Mouse (Mus musculus) fat pad, adult 2 months (tissue): ENCODE data around the gene Galnt3.

Source experiments
- DNase-seq: peaks from one replicate; pipeline ENCODE4 v3.0.0-alpha.2; 2011; ENCODE audit warnings: low read depth, low spot score; ENCODE audit errors: extremely low read depth

The Galnt3 gene

GRCm38 (mm10) chr2:66107864-66108514 lies 16.8 kb downstream of the Galnt3 start:
- DNase-seq = no peak

GRCm38 (mm10) chr2:66103740-66104436 lies 20.9 kb downstream of the Galnt3 start:
- no peak for DNase-seq

GRCm38 (mm10) chr2:66101686-66102304 lies 23.0 kb downstream of the Galnt3 start:
- DNase-seq = no peak

DNA sequence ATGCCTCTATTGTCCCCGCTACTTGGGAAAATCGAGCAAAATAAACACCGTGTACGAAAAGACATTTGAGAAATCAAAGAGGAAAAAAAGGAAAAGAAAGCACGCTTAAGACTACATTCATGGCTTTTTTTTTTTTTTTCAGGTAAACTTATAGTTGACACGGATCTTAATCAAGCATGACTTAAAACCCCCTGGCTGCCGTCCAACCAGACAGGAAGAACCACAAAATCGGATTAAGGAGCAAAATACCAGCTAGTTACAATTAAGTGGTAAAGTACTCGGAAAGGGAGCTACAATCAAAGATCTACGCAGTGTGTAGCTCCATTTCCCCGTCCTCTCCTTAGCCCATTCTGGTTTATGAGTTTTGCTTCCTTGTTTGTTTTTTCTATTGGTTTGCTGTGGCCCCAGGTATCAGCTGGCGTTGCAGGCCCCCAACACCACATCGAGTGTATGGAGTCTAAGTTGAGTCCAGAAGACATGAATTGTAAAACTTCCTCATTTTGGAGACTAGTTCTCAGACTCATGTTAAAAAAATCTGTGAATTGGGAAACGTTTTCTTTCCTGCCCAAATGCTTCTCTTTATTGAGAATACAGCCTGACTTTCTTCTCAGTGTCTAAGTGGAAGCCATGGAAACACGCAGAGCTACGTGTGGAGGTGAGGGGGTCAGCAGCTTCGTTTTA lies 24.0 kb downstream of the Galnt3 start:
- no peak for DNase-seq

DNA sequence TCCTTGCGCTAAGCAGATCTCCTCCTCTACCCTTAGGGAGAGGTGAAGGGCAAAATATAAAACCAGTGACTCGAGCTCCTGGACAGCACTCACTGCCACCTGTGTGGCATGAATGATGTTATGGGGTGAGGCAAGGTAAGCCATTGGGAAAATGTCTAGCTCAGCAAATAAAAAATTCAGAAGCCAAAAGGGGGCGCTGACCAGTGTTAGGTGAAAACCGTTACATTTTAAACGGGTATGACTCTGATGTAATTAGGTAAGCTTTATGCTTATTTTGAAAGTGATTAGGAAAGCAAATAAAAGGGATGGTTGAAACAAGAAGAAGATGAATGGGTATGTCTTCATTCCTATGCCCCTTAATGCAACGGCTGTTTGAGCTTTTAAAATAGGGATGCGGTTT lies 24.6 kb downstream of the Galnt3 start:
- DNase-seq = no peak

GRCm38 (mm10) chr2:66094622-66095181 lies 30.1 kb downstream of the Galnt3 start:
- DNase-seq = no peak

DNA sequence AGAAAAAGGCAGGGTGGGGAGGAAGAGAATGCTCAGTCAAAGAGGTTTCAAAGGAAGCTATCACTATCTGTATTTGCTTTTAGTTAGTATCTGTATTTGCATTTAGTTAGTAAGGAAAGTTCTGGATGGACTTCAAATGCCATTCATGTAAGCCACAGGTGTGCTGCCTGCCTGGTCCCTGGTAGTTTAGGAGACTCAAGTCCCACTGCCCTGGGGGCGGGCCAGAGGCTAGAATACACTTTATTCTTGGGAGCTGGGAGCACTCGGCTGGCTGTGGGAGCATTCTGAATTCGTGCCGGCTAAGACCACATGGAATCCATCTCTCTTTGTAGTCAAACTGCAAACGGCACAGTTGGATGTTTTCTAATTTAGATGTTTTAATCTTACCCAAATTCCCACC lies 33.5 kb downstream of the Galnt3 start:
- DNase-seq = no peak

DNA sequence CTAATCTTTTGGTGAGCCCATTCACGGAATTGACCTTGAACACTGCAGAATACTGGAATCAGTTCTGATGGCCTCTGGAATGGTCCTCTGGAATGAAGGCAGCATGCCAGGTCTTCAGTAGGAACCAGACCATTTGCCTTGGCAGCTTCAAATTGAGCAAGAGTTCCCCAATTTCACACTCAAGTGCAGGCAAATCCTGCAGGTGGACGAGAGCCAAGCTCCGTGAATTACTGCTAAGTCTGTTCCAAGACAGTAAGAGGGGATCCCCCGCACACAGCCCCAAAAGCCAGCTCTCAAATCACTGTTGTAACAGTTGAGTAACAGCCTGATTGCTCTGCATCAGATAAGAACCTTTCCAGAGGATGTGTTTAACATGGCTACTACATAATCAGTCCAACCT lies 42.9 kb downstream of the Galnt3 start:
- DNase-seq = peak; percentile 93

- DNase-seq = peak; percentile 65
Measured at GRCm38 (mm10) chr2:66080731-66081130, 44.1 kb downstream of the Galnt3 start.

DNA sequence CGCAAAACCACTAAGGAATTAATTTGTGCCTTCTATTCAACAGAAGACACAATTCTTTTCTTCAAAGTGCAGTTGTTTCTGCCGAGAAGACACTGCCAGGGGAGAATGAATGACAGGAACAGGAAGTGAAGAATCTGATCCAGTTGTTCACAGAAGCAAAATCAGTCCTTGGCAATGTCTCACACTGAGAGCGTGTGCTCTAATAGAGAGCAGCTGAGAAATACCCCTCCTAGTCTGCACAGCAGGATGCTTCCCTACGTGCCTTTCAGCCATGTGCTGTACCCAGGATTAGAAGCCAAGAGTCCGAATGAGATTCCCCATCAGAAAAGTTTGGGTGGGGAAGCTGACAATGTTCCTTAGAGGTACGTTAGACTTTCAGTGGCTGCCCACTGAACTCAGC lies 55.3 kb downstream of the Galnt3 start:
- DNase-seq = no peak

- DNase-seq = no peak
Measured at GRCm38 (mm10) chr2:66063291-66063690, 61.5 kb downstream of the Galnt3 start.

- DNase-seq = no peak
Measured at GRCm38 (mm10) chr2:66044405-66045089, 80.2 kb downstream of the Galnt3 start.

- DNase-seq = no peak
Measured at GRCm38 (mm10) chr2:66043441-66044404, 81.1 kb downstream of the Galnt3 start.

GRCm38 (mm10) chr2:66041917-66042419 lies 82.8 kb downstream of the Galnt3 start:
- DNase-seq = no peak

DNA sequence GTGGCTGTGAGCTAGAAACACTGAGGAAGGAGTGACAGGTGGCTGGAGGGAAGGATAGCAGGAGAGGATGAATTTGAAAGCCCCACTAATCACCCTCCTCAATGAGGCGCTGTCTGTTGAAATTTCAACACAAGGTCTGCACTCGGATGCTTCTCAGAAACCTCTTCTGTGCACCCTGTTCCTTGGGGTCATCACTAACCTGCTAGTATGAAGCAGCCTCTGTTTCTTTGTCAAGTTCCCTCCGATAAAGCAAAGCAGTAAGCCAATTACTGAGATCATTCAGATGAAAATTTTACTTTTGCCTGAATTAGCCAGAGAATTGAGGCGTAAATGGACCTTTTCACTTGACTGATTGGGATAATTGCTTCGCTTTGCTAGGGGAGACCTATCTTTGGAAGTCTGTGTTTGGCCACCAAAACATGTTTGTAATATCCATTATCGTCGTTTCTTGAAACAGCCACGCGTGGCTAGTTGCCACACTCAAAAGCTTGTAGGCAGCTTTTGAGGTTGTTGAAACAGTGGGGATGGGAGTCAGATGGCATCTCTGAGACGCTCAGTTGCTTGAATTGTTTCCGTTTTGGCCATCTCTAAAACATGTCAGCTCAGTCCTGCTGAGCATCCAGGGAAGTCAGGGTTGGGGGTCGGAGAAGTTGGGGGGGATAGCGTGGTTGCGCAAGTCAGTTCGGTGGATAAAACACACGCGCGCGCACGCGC lies 83.4 kb downstream of the Galnt3 start:
- no peak for DNase-seq

DNA sequence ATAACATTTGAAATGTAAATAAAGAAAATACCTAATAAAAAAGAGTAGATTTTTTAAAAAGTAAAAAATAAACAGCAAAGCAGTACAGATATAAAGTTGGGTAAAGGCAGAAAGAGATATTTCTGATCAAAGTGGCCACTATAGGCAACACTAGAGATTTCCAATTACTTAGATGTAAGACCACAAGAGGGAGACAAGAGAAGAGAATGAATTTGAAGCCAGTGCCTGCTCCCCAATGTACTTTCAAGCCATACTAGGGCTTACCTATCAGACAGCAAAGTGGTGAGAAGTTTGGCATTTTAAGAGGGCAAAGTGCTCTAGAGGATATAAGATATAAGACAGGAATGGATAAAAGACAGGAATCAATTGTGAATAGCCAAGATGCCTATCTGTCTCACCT lies 84.2 kb downstream of the Galnt3 start:
- no peak for DNase-seq

GRCm38 (mm10) chr2:66034907-66035679 lies 89.7 kb downstream of the Galnt3 start:
- no peak for DNase-seq
